16 mouse cellular contexts compared by ENCODE assay signal in genomic region chr16:4969055-4969843, GRCm38 (mm10). TPM values are rescaled to one million over a fixed set of nuclear protein-coding genes. Genes with fewer than 3 reads are reported as not detected.
DNase-seq lines count a peak whose midpoint lies in the region; ATAC-seq and TF ChIP-seq lines count a peak whose summit lies in the region.
"Had no signal": no experiment of that assay in that cellular context is flagged by ENCODE, and none has a peak within 500 bp of the region (broad histone marks: within the 10 kb centered on the region; RNA-seq: fewer than 3 reads in every experiment).

No protein-coding gene starts in this region.

- no peak for ATAC-seq in limb, embryonic 15.5 days (ENCODE audit: insufficient number of reproducible peaks, low FRiP score, low TSS enrichment, low read depth)
- peak; percentile 92 for ATAC-seq in common myeloid progenitor, adult 5-6 weeks (replicated peaks; ENCODE audit: low read depth, poor library complexity, severe bottlenecking)
- no peak for ATAC-seq in kidney, embryonic 15.5 days (replicated peaks; ENCODE audit: low FRiP score)
- ATAC-seq in kidney, embryonic 16.5 days (ENCODE audit: low FRiP score, low TSS enrichment): no peak

- H3K4me3 ChIP-seq in limb, embryonic 15.5 days: no peak overlapping the region
- no peak overlapping the region for H3K4me3 ChIP-seq in limb, embryonic 10.5 days
- H3K4me3 ChIP-seq in myocyte: no peak overlapping the region
- H3K4me3 ChIP-seq in kidney, embryonic 15.5 days (replicated peaks): no peak overlapping the region
- H3K4me3 ChIP-seq in kidney, embryonic 16.5 days (ENCODE audit: low read length): no peak overlapping the region
- H3K4me3 ChIP-seq: forebrain, embryonic 10.5 days; heart, embryonic 13.5 days; hindbrain, embryonic 12.5 days had no signal

- no peak overlapping the region for H3K27ac ChIP-seq in limb, embryonic 15.5 days
- no peak overlapping the region for H3K27ac ChIP-seq in limb, embryonic 10.5 days
- H3K27ac ChIP-seq in kidney, embryonic 15.5 days: no peak overlapping the region
- no peak overlapping the region for H3K27ac ChIP-seq in kidney, embryonic 16.5 days (ENCODE audit: low read length)
- H3K27ac ChIP-seq: forebrain, embryonic 10.5 days; heart, embryonic 13.5 days; hindbrain, embryonic 12.5 days had no signal

- no peak for TF ChIP-seq POLR2A in myocyte (IDR thresholded peaks at IDR 0.05; ENCODE audit: insufficient read length, low read depth)

- no peaks in the 10 kb centered on the region for H3K36me3 ChIP-seq in limb, embryonic 15.5 days
- no peaks in the 10 kb centered on the region for H3K36me3 ChIP-seq in limb, embryonic 10.5 days
- H3K36me3 ChIP-seq in myocyte (ENCODE audit: control insufficient read depth, insufficient read depth): no peaks in the 10 kb centered on the region
- no peaks in the 10 kb centered on the region for H3K36me3 ChIP-seq in kidney, embryonic 15.5 days
- no peaks in the 10 kb centered on the region for H3K36me3 ChIP-seq in kidney, embryonic 16.5 days (ENCODE audit: insufficient read depth, low read length)
- H3K36me3 ChIP-seq: forebrain, embryonic 10.5 days; heart, embryonic 13.5 days had no signal

- no peak overlapping the region for H3K4me2 ChIP-seq in limb, embryonic 15.5 days
- no peak overlapping the region for H3K4me2 ChIP-seq in myocyte (ENCODE audit: low read depth)
- no peak overlapping the region for H3K4me2 ChIP-seq in kidney, embryonic 15.5 days
- no peak overlapping the region for H3K4me2 ChIP-seq in kidney, embryonic 16.5 days (replicated peaks; ENCODE audit: low read depth, low read length)
- H3K4me2 ChIP-seq: heart, embryonic 13.5 days; hindbrain, embryonic 12.5 days had no signal

- 80% methylated on average over 5 of the region's 5 CpGs for WGBS in limb, embryonic 15.5 days
- 82% methylated on average over 5 of the region's 5 CpGs for WGBS in limb, embryonic 10.5 days
- whole genome bisulfite sequencing in kidney, embryonic 15.5 days: 80% methylated on average over 5 of the region's 5 CpGs
- WGBS in kidney, embryonic 16.5 days: 85% methylated on average over 5 of the region's 5 CpGs

- H3K27me3 ChIP-seq in limb, embryonic 15.5 days: no peaks in the 10 kb centered on the region
- H3K27me3 ChIP-seq in limb, embryonic 10.5 days (ENCODE audit: low read depth, poor library complexity, severe bottlenecking): no peaks in the 10 kb centered on the region
- H3K27me3 ChIP-seq in myocyte (ENCODE audit: control insufficient read depth, insufficient read depth, insufficient read length): peaks cover 4% of the 10 kb centered on the region
- H3K27me3 ChIP-seq in kidney, embryonic 15.5 days: no peaks in the 10 kb centered on the region
- H3K27me3 ChIP-seq in kidney, embryonic 16.5 days (ENCODE audit: insufficient read depth, low read length): no peaks in the 10 kb centered on the region
- H3K27me3 ChIP-seq: heart, embryonic 13.5 days; hindbrain, embryonic 12.5 days had no signal

- peaks cover 3% of the 10 kb centered on the region for H3K4me1 ChIP-seq in limb, embryonic 15.5 days
- H3K4me1 ChIP-seq in limb, embryonic 10.5 days: peaks cover 9% of the 10 kb centered on the region; the same call in 1 of the 2 replicates
- H3K4me1 ChIP-seq in kidney, embryonic 15.5 days: peaks cover 5% of the 10 kb centered on the region
- peaks cover 6% of the 10 kb centered on the region for H3K4me1 ChIP-seq in kidney, embryonic 16.5 days (ENCODE audit: insufficient read depth, low read length)

- DNase-seq in limb, embryonic 10.5 days (ENCODE audit: low spot score): no peak
- peak; percentile 37 for DNase-seq in lung, postnatal 10 days
- DNase-seq in gastrocnemius, postnatal 25 days: no peak
- DNase-seq: cerebellum, postnatal 14 days; kidney, adult 8-10 months had no signal

- H3ac ChIP-seq in myocyte (ENCODE audit: control insufficient read depth, insufficient read length): no peak overlapping the region

- H3K9ac ChIP-seq in limb, embryonic 15.5 days: peak overlapping the region; percentile 1; the same call in 1 of the 2 replicates
- no peak overlapping the region for H3K9ac ChIP-seq in kidney, embryonic 15.5 days
- no peak overlapping the region for H3K9ac ChIP-seq in kidney, embryonic 16.5 days (replicated peaks; ENCODE audit: low read length)
- H3K9ac ChIP-seq: heart, embryonic 13.5 days; hindbrain, embryonic 12.5 days had no signal

- no peaks in the 10 kb centered on the region for H3K9me3 ChIP-seq in limb, embryonic 15.5 days
- no peaks in the 10 kb centered on the region for H3K9me3 ChIP-seq in limb, embryonic 10.5 days (replicated peaks)
- H3K9me3 ChIP-seq in kidney, embryonic 15.5 days (replicated peaks): no peaks in the 10 kb centered on the region
- no peaks in the 10 kb centered on the region for H3K9me3 ChIP-seq in kidney, embryonic 16.5 days (ENCODE audit: low read length)
- H3K9me3 ChIP-seq: forebrain, embryonic 10.5 days; heart, embryonic 13.5 days; hindbrain, embryonic 12.5 days had no signal

- no peaks in the 10 kb centered on the region for H3K79me2 ChIP-seq in myocyte (ENCODE audit: control insufficient read depth, insufficient read depth)

TF ChIP-seq in myocyte, 11 proteins besides CTCF, POLR2A, EP300 and RAD21:
- peak in 2 of 3 experiments; percentile 31 to 81 for TF ChIP-seq MYOG (IDR thresholded peaks at IDR 0.05; ENCODE audit: control insufficient read depth in 1 of 3, insufficient read depth in 1 of 3, insufficient read length in 2 of 3, low read depth in 2 of 3)
- TF ChIP-seq CEBPB (IDR thresholded peaks at IDR 0.05; ENCODE audit: insufficient read depth, poor library complexity, severe bottlenecking): no peak
- TF ChIP-seq MYOD1 (IDR thresholded peaks at IDR 0.05; ENCODE audit: control insufficient read depth in 1 of 3, insufficient read length in 2 of 3, low read depth in 2 of 3): peak in 2 of 3 experiments; percentile 61 to 82
- TF ChIP-seq MAX (IDR thresholded peaks at IDR 0.05; ENCODE audit: low read depth): no peak
- no peak for TF ChIP-seq TCF3 (IDR thresholded peaks at IDR 0.05; ENCODE audit: insufficient read length, low read depth)
- TF ChIP-seq TCF12 (IDR thresholded peaks at IDR 0.05; ENCODE audit: insufficient read depth, poor library complexity, severe bottlenecking): no peak
- no peak for TF ChIP-seq USF1 (IDR thresholded peaks at IDR 0.05; ENCODE audit: low read depth)
- TF ChIP-seq E2F4 (IDR thresholded peaks at IDR 0.05; ENCODE audit: insufficient read depth): no peak
- TF ChIP-seq POLR2AphosphoS2 (IDR thresholded peaks at IDR 0.05; ENCODE audit: insufficient read length, low read depth): no peak
- TF ChIP-seq SRF (IDR thresholded peaks at IDR 0.05; ENCODE audit: control insufficient read depth, insufficient read length, low read depth): no peak
- no peak for TF ChIP-seq REST (IDR thresholded peaks at IDR 0.05; ENCODE audit: insufficient read depth, insufficient read length)

RNA-seq across cellular contexts. Expression of gene Anks3, which starts 5.2 kb away (rescaled TPM):
- 63.2 and 67.3 TPM in 2 replicates for polyA plus RNA-seq in limb, embryonic 15.5 days (2015; fragmentation: Nextera tagmentation; extraction: Ambion mirVana)
- 43.6 and 55.6 TPM in 2 replicates for polyA plus RNA-seq in limb, embryonic 10.5 days (2016; fragmentation: Nextera tagmentation; extraction: Ambion mirVana)
- 16.4 and 25.4 TPM in 2 replicates for total RNA-seq in common myeloid progenitor, adult 5-6 weeks (2017)
- 25.2 TPM for polyA plus RNA-seq in myocyte (2012; fragmentation: generic; extraction: Trizol)
- polyA plus RNA-seq in kidney, embryonic 15.5 days (2015; fragmentation: Nextera tagmentation; extraction: Ambion mirVana): 59.7 and 69.3 TPM in 2 replicates
- total RNA-seq in gastrocnemius, postnatal 25 days (2021): 10 to 100 TPM; 11.1 to 12.0 TPM
- polyA plus RNA-seq in kidney, embryonic 16.5 days (2015; fragmentation: Nextera tagmentation; extraction: Ambion mirVana): 76.8 and 81.3 TPM in 2 replicates

RNA-seq across cellular contexts. Expression of gene Sept12, which starts 28.4 kb away (rescaled TPM):
- not detected in 2 replicates for polyA plus RNA-seq in limb, embryonic 15.5 days (2015; fragmentation: Nextera tagmentation; extraction: Ambion mirVana)
- not detected in 2 replicates for polyA plus RNA-seq in limb, embryonic 10.5 days (2016; fragmentation: Nextera tagmentation; extraction: Ambion mirVana)
- total RNA-seq in common myeloid progenitor, adult 5-6 weeks (2017): not detected in 2 replicates
- 0.04 TPM for polyA plus RNA-seq in myocyte (2012; fragmentation: generic; extraction: Trizol)
- polyA plus RNA-seq in kidney, embryonic 15.5 days (2015; fragmentation: Nextera tagmentation; extraction: Ambion mirVana): not detected in 2 replicates
- total RNA-seq in gastrocnemius, postnatal 25 days (2021): not detected
- 0.06 TPM in 1 of 2 replicates, not detected in the other for polyA plus RNA-seq in kidney, embryonic 16.5 days (2015; fragmentation: Nextera tagmentation; extraction: Ambion mirVana)
- total RNA-seq: gastrocnemius, adult 18-20 months; left cerebral cortex, postnatal 36 days had no signal
- polyA plus RNA-seq: embryonic facial prominence, embryonic 11.5 days; forebrain, embryonic 10.5 days; heart, embryonic 13.5 days; hindbrain, embryonic 12.5 days had no signal

RNA-seq across cellular contexts. Expression of gene Nudt16l1, which starts 30.7 kb away (rescaled TPM):
- polyA plus RNA-seq in limb, embryonic 15.5 days (2015; fragmentation: Nextera tagmentation; extraction: Ambion mirVana): 147 and 151 TPM in 2 replicates
- 156 and 167 TPM in 2 replicates for polyA plus RNA-seq in limb, embryonic 10.5 days (2016; fragmentation: Nextera tagmentation; extraction: Ambion mirVana)
- 11.5 and 17.5 TPM in 2 replicates for total RNA-seq in common myeloid progenitor, adult 5-6 weeks (2017)
- 46.1 TPM for polyA plus RNA-seq in myocyte (2012; fragmentation: generic; extraction: Trizol)
- 151 and 155 TPM in 2 replicates for polyA plus RNA-seq in kidney, embryonic 15.5 days (2015; fragmentation: Nextera tagmentation; extraction: Ambion mirVana)
- 10 to 100 TPM; 11.2 to 18.2 TPM for total RNA-seq in gastrocnemius, postnatal 25 days (2021)
- 171 and 187 TPM in 2 replicates for polyA plus RNA-seq in kidney, embryonic 16.5 days (2015; fragmentation: Nextera tagmentation; extraction: Ambion mirVana)

RNA-seq across cellular contexts. Expression of gene Smim22, which starts 37.8 kb away (rescaled TPM):
- polyA plus RNA-seq in limb, embryonic 15.5 days (2015; fragmentation: Nextera tagmentation; extraction: Ambion mirVana): 5.3 and 5.8 TPM in 2 replicates
- polyA plus RNA-seq in limb, embryonic 10.5 days (2016; fragmentation: Nextera tagmentation; extraction: Ambion mirVana): 1.6 and 2.2 TPM in 2 replicates
- not detected in 2 replicates for total RNA-seq in common myeloid progenitor, adult 5-6 weeks (2017)
- 8.5 TPM for polyA plus RNA-seq in myocyte (2012; fragmentation: generic; extraction: Trizol)
- 11.2 and 13.7 TPM in 2 replicates for polyA plus RNA-seq in kidney, embryonic 15.5 days (2015; fragmentation: Nextera tagmentation; extraction: Ambion mirVana)
- total RNA-seq in gastrocnemius, postnatal 25 days (2021): not detected
- 12.5 and 15.0 TPM in 2 replicates for polyA plus RNA-seq in kidney, embryonic 16.5 days (2015; fragmentation: Nextera tagmentation; extraction: Ambion mirVana)
- total RNA-seq: gastrocnemius, adult 18-20 months; left cerebral cortex, postnatal 36 days had no signal

RNA-seq across cellular contexts. Expression of gene Rogdi, which starts 44.1 kb away (rescaled TPM):
- 45.0 and 51.9 TPM in 2 replicates for polyA plus RNA-seq in limb, embryonic 15.5 days (2015; fragmentation: Nextera tagmentation; extraction: Ambion mirVana)
- polyA plus RNA-seq in limb, embryonic 10.5 days (2016; fragmentation: Nextera tagmentation; extraction: Ambion mirVana): 56.9 and 70.7 TPM in 2 replicates
- total RNA-seq in common myeloid progenitor, adult 5-6 weeks (2017): 6.7 and 10.7 TPM in 2 replicates
- 50.5 TPM for polyA plus RNA-seq in myocyte (2012; fragmentation: generic; extraction: Trizol)
- polyA plus RNA-seq in kidney, embryonic 15.5 days (2015; fragmentation: Nextera tagmentation; extraction: Ambion mirVana): 93.5 and 101 TPM in 2 replicates
- 1 to 10 TPM; 7.8 to 9.3 TPM for total RNA-seq in gastrocnemius, postnatal 25 days (2021)
- polyA plus RNA-seq in kidney, embryonic 16.5 days (2015; fragmentation: Nextera tagmentation; extraction: Ambion mirVana): 117 and 123 TPM in 2 replicates
